Mouse (Mus musculus) MEL (cell line): ENCODE data around the gene Wls. TPM values are rescaled to one million over a fixed set of nuclear protein-coding genes. Genes with fewer than 3 reads are reported as not detected.

Source experiments
- DNase-seq: peaks from one replicate; pipeline ENCODE4 v3.0.0; 2011; ENCODE audit warnings: low read depth, low spot score
- H3K27ac ChIP-seq: 2 replicates; pipeline ENCODE4 v1.5.1; 2012; ENCODE audit warnings: low read depth, mild to moderate bottlenecking, control low read depth, low read length, moderate library complexity; ENCODE audit not compliant: control insufficient read depth
- H3K27me3 ChIP-seq, 2 experiments: fragments of 150-350 bp in 1 of 2; sonication (generic) in 1 of 2; 2 replicates each; pipeline ENCODE4 v1.6.1; 2012; ENCODE audit warnings: low read length in 2 of 2, mild to moderate bottlenecking in 2 of 2, improper control_type of control experiment in 1 of 2, moderate library complexity in 1 of 2; ENCODE audit not compliant: insufficient read depth in 2 of 2, control insufficient read depth in 1 of 2
- H3K36me3 ChIP-seq, 2 experiments: 2 replicates each; pipeline ENCODE4 v1.6.1; 2012 to 2014; ENCODE audit warnings: low read length in 2 of 2, improper control_type of control experiment in 1 of 2, inconsistent platforms in 1 of 2, mild to moderate bottlenecking in 1 of 2; ENCODE audit not compliant: insufficient read depth in 2 of 2, control insufficient read depth in 1 of 2
- H3K4me1 ChIP-seq, 2 experiments: fragments of 150-350 bp in 1 of 2; sonication (generic) in 1 of 2; 2 replicates each; pipeline ENCODE4 v1.6.1; 2012; ENCODE audit warnings: low read length in 2 of 2, improper control_type of control experiment in 1 of 2, mild to moderate bottlenecking in 1 of 2; ENCODE audit not compliant: insufficient read depth in 2 of 2, control insufficient read depth in 1 of 2
- H3K4me3 ChIP-seq, 2 experiments: fragments of 150-350 bp in 1 of 2; sonication (generic) in 1 of 2; 2 replicates each; pipeline ENCODE4 v1.5.1; 2012; ENCODE audit warnings: low read depth in 2 of 2, low read length in 2 of 2, mild to moderate bottlenecking in 2 of 2, moderate library complexity in 2 of 2, control low read depth in 1 of 2, improper control_type of control experiment in 1 of 2; ENCODE audit not compliant: control insufficient read depth in 1 of 2, insufficient read depth in 1 of 2
- H3K79me2 ChIP-seq: 2 replicates; pipeline ENCODE4 v1.6.1; 2012; ENCODE audit warnings: mild to moderate bottlenecking, low read length, moderate library complexity; ENCODE audit not compliant: control insufficient read depth, poor library complexity, insufficient read depth
- H3K9ac ChIP-seq: 2 replicates; pipeline ENCODE4 v1.6.1; 2012; ENCODE audit warnings: low read depth, mild to moderate bottlenecking, control low read depth, low read length, moderate library complexity; ENCODE audit not compliant: control insufficient read depth, poor library complexity, severe bottlenecking
- H3K9me3 ChIP-seq: fragments of 150-350 bp; sonication (generic); replicated peaks from 2 replicates; pipeline ENCODE4 v1.6.1; 2012; ENCODE audit warnings: mild to moderate bottlenecking, low read length, improper control_type of control experiment, moderate library complexity; ENCODE audit not compliant: insufficient read depth
- BHLHE40 ChIP-seq: IDR thresholded peaks from 2 replicates; pipeline ENCODE4 v1.6.1; 2012; ENCODE audit warnings: low read depth, mild to moderate bottlenecking, inconsistent platforms, low read length, improper control_type of control experiment, borderline replicate concordance
- E2F4 ChIP-seq: IDR thresholded peaks from 2 replicates; pipeline ENCODE4 v1.6.1; 2011; ENCODE audit warnings: low read depth, low read length, improper control_type of control experiment, borderline replicate concordance
- ELF1 ChIP-seq: IDR thresholded peaks from 2 replicates; pipeline ENCODE4 v1.6.1; 2014; ENCODE audit warnings: low read depth, mild to moderate bottlenecking, inconsistent platforms, low read length, improper control_type of control experiment, moderate library complexity
- GATA1 ChIP-seq: IDR thresholded peaks from 2 replicates; pipeline ENCODE4 v1.6.1; 2011; ENCODE audit warnings: low read depth, low read length, improper control_type of control experiment
- MAX ChIP-seq: IDR thresholded peaks from 2 replicates; pipeline ENCODE4 v1.6.1; 2011; ENCODE audit warnings: low read length, improper control_type of control experiment
- MAZ ChIP-seq: IDR thresholded peaks from 2 replicates; pipeline ENCODE4 v1.6.1; 2012; ENCODE audit warnings: low read depth, mild to moderate bottlenecking, inconsistent platforms, low read length, improper control_type of control experiment
- MXI1 ChIP-seq: IDR thresholded peaks from 2 replicates; pipeline ENCODE4 v1.6.1; 2011; ENCODE audit warnings: mild to moderate bottlenecking, low read depth, low read length, improper control_type of control experiment
- MYB ChIP-seq: IDR thresholded peaks from 2 replicates; pipeline ENCODE4 v1.6.1; 2011; ENCODE audit warnings: mild to moderate bottlenecking, low read depth, low read length, improper control_type of control experiment
- NELFE ChIP-seq: IDR thresholded peaks from 2 replicates; pipeline ENCODE4 v1.6.1; 2011; ENCODE audit warnings: low read depth, low read length, improper control_type of control experiment
- NRF1 ChIP-seq: IDR thresholded peaks from 2 replicates; pipeline ENCODE4 v1.6.1; 2014; ENCODE audit warnings: low read depth, mild to moderate bottlenecking, inconsistent platforms, low read length, improper control_type of control experiment, moderate library complexity; ENCODE audit not compliant: poor library complexity, insufficient read depth, severe bottlenecking
- POLR2A ChIP-seq, 2 experiments: IDR thresholded peaks; 2 replicates each; pipeline ENCODE4 v1.6.1; 2011 to 2012; ENCODE audit warnings: low read length in 2 of 2, mild to moderate bottlenecking in 2 of 2, control low read depth in 1 of 2, improper control_type of control experiment in 1 of 2, low read depth in 1 of 2, moderate library complexity in 1 of 2; ENCODE audit not compliant: control insufficient read depth in 1 of 2, insufficient read depth in 1 of 2, poor library complexity in 1 of 2
- POLR2AphosphoS2 ChIP-seq: IDR thresholded peaks from 2 replicates; pipeline ENCODE4 v1.6.1; 2011; ENCODE audit warnings: low read length, improper control_type of control experiment
- RAD21 ChIP-seq: IDR thresholded peaks from 2 replicates; pipeline ENCODE4 v1.6.1; 2011; ENCODE audit warnings: mild to moderate bottlenecking, low read depth, low read length, improper control_type of control experiment
- RCOR1 ChIP-seq: IDR thresholded peaks from 2 replicates; pipeline ENCODE4 v1.6.1; 2012; ENCODE audit warnings: low read depth, mild to moderate bottlenecking, inconsistent platforms, low read length, improper control_type of control experiment
- SMC3 ChIP-seq: IDR thresholded peaks from 2 replicates; pipeline ENCODE4 v1.6.1; 2011; ENCODE audit warnings: low read depth, low read length, improper control_type of control experiment
- TBP ChIP-seq: IDR thresholded peaks from 2 replicates; pipeline ENCODE4 v1.8.0; 2011; ENCODE audit warnings: low read depth, low read length, improper control_type of control experiment
- TCF12 ChIP-seq: IDR thresholded peaks from 2 replicates; pipeline ENCODE4 v1.6.1; 2014; ENCODE audit warnings: low read depth, mild to moderate bottlenecking, inconsistent platforms, low read length, improper control_type of control experiment, moderate library complexity
- UBTF ChIP-seq: IDR thresholded peaks from 2 replicates; pipeline ENCODE4 v1.6.1; 2012; ENCODE audit warnings: low read depth, mild to moderate bottlenecking, inconsistent platforms, low read length, improper control_type of control experiment, moderate library complexity, borderline replicate concordance; ENCODE audit not compliant: insufficient read depth
- USF2 ChIP-seq, 2 experiments: IDR thresholded peaks; 2 replicates each; pipeline ENCODE4 v1.6.1; 2011 to 2012; ENCODE audit warnings: improper control_type of control experiment in 2 of 2, low read length in 2 of 2, borderline replicate concordance in 1 of 2, inconsistent platforms in 1 of 2, low read depth in 1 of 2, mild to moderate bottlenecking in 1 of 2; ENCODE audit not compliant: insufficient read depth in 1 of 2
- ZC3H11A ChIP-seq: IDR thresholded peaks from 2 replicates; pipeline ENCODE4 v1.6.1; 2012; ENCODE audit warnings: low read depth, mild to moderate bottlenecking, inconsistent platforms, low read length, improper control_type of control experiment
- ZKSCAN1 ChIP-seq: IDR thresholded peaks from 2 replicates; pipeline ENCODE4 v1.6.1; 2012; ENCODE audit warnings: low read depth, mild to moderate bottlenecking, inconsistent platforms, low read length, improper control_type of control experiment, moderate library complexity
- ZNF384 ChIP-seq: IDR thresholded peaks from 2 replicates; pipeline ENCODE4 v1.6.1; 2012; ENCODE audit warnings: low read depth, mild to moderate bottlenecking, inconsistent platforms, low read length, improper control_type of control experiment
- polyA plus RNA-seq, 2 experiments: library from polyadenylated mRNA; stranded (reverse) in 1 of 2; unstranded in 1 of 2; fragments of >175 nt in 1 of 2; fragments of >200 nt in 1 of 2; gene quantifications; 2 replicates each; pipeline versions ENCODE4 v1.2.1 to v1.2.4; 2012; ENCODE audit warnings: low replicate concordance in 2 of 2, low read depth in 1 of 2; ENCODE audit not compliant: insufficient read length in 2 of 2, insufficient read depth in 1 of 2, missing spikeins in 1 of 2
- total RNA-seq: library from RNA; depleted of rRNA; stranded (reverse); fragments of 300-350 nt; gene quantifications from 2 replicates; pipeline ENCODE4 v1.2.3, GENCODE M21; 2012

Wls gene
- total and polyA plus RNA-seq, 3 experiments = not detected

GRCm38 (mm10) chr3:159848156-159848555 is 8.7 kb downstream of the Wls start:
- Histone ChIP-seq H3K27me3 (no peaks in the 10 kb centered on the region), H3K9ac (no peak overlapping the region), H3K9me3 (no peaks in the 10 kb centered on the region), H3K4me3 (no peak overlapping the region), H3K4me1 (no peaks in the 10 kb centered on the region), H3K27ac (no peak overlapping the region), H3K79me2 (no peaks in the 10 kb centered on the region), H3K36me3 (no peaks in the 10 kb centered on the region)
- no peak for TF ChIP-seq POLR2AphosphoS2
- TF ChIP-seq ZC3H11A = no peak
- no peak for TF ChIP-seq UBTF
- no peak for TF ChIP-seq BHLHE40
- no peak for TF ChIP-seq GATA1
- no peak for TF ChIP-seq USF2 (IDR thresholded peaks at IDR 0.05; ENCODE audit: borderline replicate concordance in 1 of 2, insufficient read depth in 1 of 2, low read depth in 1 of 2, low read length in 2 of 2)
- no peak for TF ChIP-seq POLR2A (IDR thresholded peaks at IDR 0.05; ENCODE audit: control insufficient read depth in 1 of 2, insufficient read depth in 1 of 2, low read depth in 1 of 2, low read length in 2 of 2, poor library complexity in 1 of 2)
- no peak for TF ChIP-seq ELF1
- TF ChIP-seq RCOR1 = no peak
- no peak for TF ChIP-seq RAD21
- no peak for TF ChIP-seq TCF12
- no peak for TF ChIP-seq NELFE
- TF ChIP-seq E2F4 = no peak
- no peak for TF ChIP-seq SMC3
- TF ChIP-seq ZKSCAN1 = no peak
- TF ChIP-seq ZNF384 = no peak
- no peak for DNase-seq

GRCm38 (mm10) chr3:159851476-159851875 is 12.0 kb downstream of the Wls start:
- no peaks in the 10 kb centered on the region for H3K27me3 ChIP-seq
- H3K4me1 ChIP-seq = no peaks in the 10 kb centered on the region
- H3K9me3 ChIP-seq = no peaks in the 10 kb centered on the region

More at GRCm38 (mm10) chr3:159851476-159851875, 12.0 kb downstream of the Wls start:
- TF ChIP-seq MAX = no peak
- no peak for TF ChIP-seq NRF1
- no peak for TF ChIP-seq MXI1
- TF ChIP-seq TBP = no peak
- no peak for TF ChIP-seq POLR2AphosphoS2
- no peak for TF ChIP-seq MAZ
- TF ChIP-seq POLR2A (IDR thresholded peaks at IDR 0.05; ENCODE audit: control insufficient read depth in 1 of 2, insufficient read depth in 1 of 2, low read depth in 1 of 2, low read length in 2 of 2, poor library complexity in 1 of 2) = no peak
- TF ChIP-seq ZKSCAN1 = no peak
- no peak for TF ChIP-seq MYB
- Histone ChIP-seq H3K36me3 (no peaks in the 10 kb centered on the region), H3K4me3 (no peak overlapping the region), H3K9ac (no peak overlapping the region), H3K79me2 (no peaks in the 10 kb centered on the region), H3K27ac (no peak overlapping the region)
- no peak for DNase-seq
